Mouse (Mus musculus): ENCODE results near the gene Foxl1. TPM values are rescaled to one million over a fixed set of nuclear protein-coding genes. Genes with fewer than 3 reads are reported as not detected.

Gene Foxl1
- 3.0 and 7.9 TPM in 2 replicates for polyA plus RNA-seq (2012; rRNA removed)

- Histone ChIP-seq H3K36me3 (ENCODE audit: control insufficient read depth, insufficient read depth, low read length) (no peaks in the 10 kb centered on the region), H3K27me3 (ENCODE audit: control insufficient read depth, insufficient read depth, low read length) (peaks cover 61% of the 10 kb centered on the region), H3K4me1 (ENCODE audit: control insufficient read depth, insufficient read depth, insufficient read length, low read length) (peaks cover 3% of the 10 kb centered on the region), H3K4me3 (ENCODE audit: low read depth, low read length) (peak within 1 kb of the TSS; percentile 42), H3K27ac (ENCODE audit: insufficient read depth, low read depth, low read length) (no peak within 1 kb of the TSS)
- 4% methylated on average over 43 of the region's 43 CpGs for WGBS
- no peak for TF ChIP-seq POLR2A (IDR thresholded peaks at IDR 0.05; ENCODE audit: low read depth, low read length)
- TF ChIP-seq CTCF (IDR thresholded peaks at IDR 0.05; ENCODE audit: extremely low read depth, insufficient read length, insufficient replicate concordance, low read depth, low read length) = no peak
These were observed at the start of gene Foxl1 for GRCm38 (mm10) chr8:121127756-121128375. Foxl1 (plus strand) TSS chr8:121127940.

DNA sequence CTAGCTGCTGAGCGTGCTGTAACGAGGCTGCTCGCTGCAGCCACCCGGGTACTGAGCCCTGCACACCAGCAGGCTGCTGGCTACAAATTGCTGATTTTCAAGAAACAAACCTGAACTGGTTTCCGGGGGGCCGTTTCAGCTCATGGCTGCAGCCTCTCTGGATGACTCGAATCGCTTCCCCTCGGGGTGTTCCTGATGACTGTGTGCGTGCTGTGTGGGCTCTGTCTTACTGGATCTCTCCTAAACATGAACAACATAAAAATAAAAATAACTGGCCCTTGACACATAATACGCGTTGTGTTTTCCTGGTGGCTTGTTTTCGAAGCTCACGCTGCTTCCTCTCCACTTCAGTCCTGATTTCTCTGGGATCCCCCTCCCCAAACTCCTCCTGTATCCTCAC, 49.0 kb upstream of the Foxl1 start:
- TF ChIP-seq POLR2A (IDR thresholded peaks at IDR 0.05; ENCODE audit: low read depth, low read length) (no peak), CTCF (IDR thresholded peaks at IDR 0.05; ENCODE audit: extremely low read depth, insufficient read length, insufficient replicate concordance, low read depth, low read length) (no peak)
- Histone ChIP-seq H3K4me3 (ENCODE audit: low read depth, low read length) (peak overlapping the region; percentile 35), H3K36me3 (ENCODE audit: control insufficient read depth, insufficient read depth, low read length) (no peaks in the 10 kb centered on the region), H3K4me1 (ENCODE audit: control insufficient read depth, insufficient read depth, insufficient read length, low read length) (peaks cover 3% of the 10 kb centered on the region; the same call in 1 of the 2 replicates), H3K27ac (ENCODE audit: insufficient read depth, low read depth, low read length) (peak overlapping the region; percentile 88), H3K27me3 (ENCODE audit: control insufficient read depth, insufficient read depth, low read length) (peaks cover 57% of the 10 kb centered on the region)
- WGBS = 10% methylated on average over 14 of the region's 14 CpGs

DNA sequence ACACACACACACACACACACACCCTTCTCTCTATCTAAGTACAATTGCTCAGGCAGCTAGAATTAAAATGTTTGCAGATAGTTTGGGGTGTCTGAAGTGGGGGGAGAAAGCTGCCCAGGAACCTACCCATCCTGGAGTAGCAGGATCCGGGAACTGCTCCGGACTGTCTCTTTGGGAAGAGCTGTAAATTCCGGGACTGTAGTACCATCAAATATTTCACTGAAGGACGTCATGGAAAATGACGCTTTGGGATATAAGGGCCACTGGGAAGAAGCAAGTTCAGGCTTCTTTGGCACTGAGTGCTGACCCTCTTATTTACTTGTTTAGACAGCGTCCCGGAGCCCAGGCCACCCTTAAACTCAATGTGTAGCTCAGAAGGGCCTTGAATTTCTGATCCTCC, 48.5 kb upstream of the Foxl1 start:
- Histone ChIP-seq H3K27ac (ENCODE audit: insufficient read depth, low read depth, low read length) (peak overlapping the region; percentile 88), H3K4me1 (ENCODE audit: control insufficient read depth, insufficient read depth, insufficient read length, low read length) (peaks cover 3% of the 10 kb centered on the region; the same call in 1 of the 2 replicates), H3K36me3 (ENCODE audit: control insufficient read depth, insufficient read depth, low read length) (no peaks in the 10 kb centered on the region), H3K4me3 (ENCODE audit: low read depth, low read length) (no peak overlapping the region), H3K27me3 (ENCODE audit: control insufficient read depth, insufficient read depth, low read length) (peaks cover 57% of the 10 kb centered on the region)
- no peak for TF ChIP-seq CTCF (IDR thresholded peaks at IDR 0.05; ENCODE audit: extremely low read depth, insufficient read length, insufficient replicate concordance, low read depth, low read length)
- TF ChIP-seq POLR2A (IDR thresholded peaks at IDR 0.05; ENCODE audit: low read depth, low read length) = no peak
- 8% methylated on average over 7 of the region's 7 CpGs for WGBS

GRCm38 (mm10) chr8:121079944-121080343, 47.8 kb upstream of the Foxl1 start:
- TF ChIP-seq CTCF (IDR thresholded peaks at IDR 0.05; ENCODE audit: extremely low read depth, insufficient read length, insufficient replicate concordance, low read depth, low read length) (no peak), POLR2A (IDR thresholded peaks at IDR 0.05; ENCODE audit: low read depth, low read length) (no peak)
- Histone ChIP-seq H3K27ac (ENCODE audit: insufficient read depth, low read depth, low read length) (peak overlapping the region; percentile 88), H3K27me3 (ENCODE audit: control insufficient read depth, insufficient read depth, low read length) (peaks cover 59% of the 10 kb centered on the region), H3K4me3 (ENCODE audit: low read depth, low read length) (peak overlapping the region; percentile 71; the same call in 1 of the 2 replicates), H3K36me3 (ENCODE audit: control insufficient read depth, insufficient read depth, low read length) (no peaks in the 10 kb centered on the region), H3K4me1 (ENCODE audit: control insufficient read depth, insufficient read depth, insufficient read length, low read length) (peaks cover 3% of the 10 kb centered on the region; the same call in 1 of the 2 replicates)
- 14% methylated on average over 12 of the region's 12 CpGs for WGBS

GRCm38 (mm10) chr8:121080361-121081090, 47.2 kb upstream of the Foxl1 start:
- no peak for TF ChIP-seq CTCF (IDR thresholded peaks at IDR 0.05; ENCODE audit: extremely low read depth, insufficient read length, insufficient replicate concordance, low read depth, low read length)
- no peak for TF ChIP-seq POLR2A (IDR thresholded peaks at IDR 0.05; ENCODE audit: low read depth, low read length)
- 3% methylated on average over 49 of the region's 49 CpGs for WGBS
- Histone ChIP-seq H3K4me3 (ENCODE audit: low read depth, low read length) (peak overlapping the region; percentile 71), H3K27me3 (ENCODE audit: control insufficient read depth, insufficient read depth, low read length) (peaks cover 59% of the 10 kb centered on the region), H3K4me1 (ENCODE audit: control insufficient read depth, insufficient read depth, insufficient read length, low read length) (peaks cover 3% of the 10 kb centered on the region; the same call in 1 of the 2 replicates), H3K36me3 (ENCODE audit: control insufficient read depth, insufficient read depth, low read length) (no peaks in the 10 kb centered on the region), H3K27ac (ENCODE audit: insufficient read depth, low read depth, low read length) (peak overlapping the region; percentile 88)

DNA sequence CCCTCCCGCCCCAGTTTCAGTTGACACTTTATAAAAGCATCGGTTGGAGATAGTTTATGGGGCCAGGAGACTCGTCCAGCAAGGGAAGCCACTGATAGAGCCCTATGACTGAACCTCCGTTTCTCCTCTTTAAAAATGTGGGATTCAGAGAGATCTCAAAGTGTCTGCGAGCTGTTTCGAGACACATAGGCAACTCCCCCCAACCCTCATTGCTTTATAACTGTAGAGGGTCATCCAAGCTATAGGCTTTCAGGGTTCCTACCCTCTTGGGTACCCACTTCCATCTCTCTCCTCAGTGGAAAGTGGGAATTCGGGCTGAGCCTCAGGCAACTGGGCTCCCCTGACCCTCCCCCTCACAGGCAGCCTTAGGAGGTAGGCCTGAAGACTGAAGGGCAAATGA, 46.3 kb upstream of the Foxl1 start:
- peak overlapping the region; percentile 71 for H3K4me3 ChIP-seq (ENCODE audit: low read depth, low read length)
- WGBS = 8% methylated on average over 7 of the region's 7 CpGs

More for the DNA sequence above, 46.3 kb upstream of the Foxl1 start:
- Histone ChIP-seq H3K4me1 (ENCODE audit: control insufficient read depth, insufficient read depth, insufficient read length, low read length) (peaks cover 3% of the 10 kb centered on the region; the same call in 1 of the 2 replicates), H3K27me3 (ENCODE audit: control insufficient read depth, insufficient read depth, low read length) (peaks cover 56% of the 10 kb centered on the region), H3K36me3 (ENCODE audit: control insufficient read depth, insufficient read depth, low read length) (no peaks in the 10 kb centered on the region), H3K27ac (ENCODE audit: insufficient read depth, low read depth, low read length) (peak overlapping the region; percentile 93)
- no peak for TF ChIP-seq CTCF (IDR thresholded peaks at IDR 0.05; ENCODE audit: extremely low read depth, insufficient read length, insufficient replicate concordance, low read depth, low read length)
